Mouse (Mus musculus) T-cell, adult 2 months (primary cell): Measurements from ENCODE around the gene Dars2.
"Not testable (repeated sequence)": the region's sequence is repeated elsewhere in the genome, so short reads cannot be mapped to it uniquely, and the experiment has no call there.

ENCODE experiments used
- DNase-seq: peaks from one replicate; pipeline ENCODE4 v3.0.0; 2022; ENCODE audit warnings: low spot score

Dars2 gene

GRCm38 (mm10) chr1:161035281-161035785 lies 35.1 kb downstream of the Dars2 start:
- DNase-seq: no peak

- peak; percentile 98 for DNase-seq
Measured at GRCm38 (mm10) chr1:161034435-161035280, 35.8 kb downstream of the Dars2 start, which contains the start of gene Zbtb37. Zbtb37 (minus strand) TSS chr1:161034849.

- DNase-seq: no peak
Measured at GRCm38 (mm10) chr1:161033856-161034434, 36.5 kb downstream of the Dars2 start.

- no peak for DNase-seq
Measured at GRCm38 (mm10) chr1:161032345-161032744, 38.1 kb downstream of the Dars2 start.

GRCm38 (mm10) chr1:161031881-161032280 lies 38.6 kb downstream of the Dars2 start:
- no peak for DNase-seq

GRCm38 (mm10) chr1:161030058-161030457 lies 40.4 kb downstream of the Dars2 start:
- DNase-seq: no peak

GRCm38 (mm10) chr1:161028427-161028826 lies 42.0 kb downstream of the Dars2 start:
- not testable (repeated sequence) for DNase-seq

GRCm38 (mm10) chr1:161027196-161027595 lies 43.3 kb downstream of the Dars2 start:
- DNase-seq: no peak

GRCm38 (mm10) chr1:161025410-161026210 lies 44.8 kb downstream of the Dars2 start:
- DNase-seq: no peak

- no peak for DNase-seq
Measured at GRCm38 (mm10) chr1:161020051-161020450, 50.4 kb downstream of the Dars2 start.

GRCm38 (mm10) chr1:161016378-161016777 lies 54.1 kb downstream of the Dars2 start:
- DNase-seq: no peak

GRCm38 (mm10) chr1:161010436-161010835 lies 60.0 kb downstream of the Dars2 start:
- DNase-seq: no peak

GRCm38 (mm10) chr1:161008038-161008437 lies 62.4 kb downstream of the Dars2 start:
- no peak for DNase-seq

- no peak for DNase-seq
Measured at GRCm38 (mm10) chr1:161006471-161006870, 64.0 kb downstream of the Dars2 start.

- DNase-seq: no peak
Measured at GRCm38 (mm10) chr1:161005526-161005925, 64.9 kb downstream of the Dars2 start.

- no peak for DNase-seq
Measured at GRCm38 (mm10) chr1:161004942-161005341, 65.5 kb downstream of the Dars2 start.

- no peak for DNase-seq
Measured at GRCm38 (mm10) chr1:160993851-160994250, 76.6 kb downstream of the Dars2 start.
